Mouse (Mus musculus): ENCODE data around the gene Lrguk.

DNA sequence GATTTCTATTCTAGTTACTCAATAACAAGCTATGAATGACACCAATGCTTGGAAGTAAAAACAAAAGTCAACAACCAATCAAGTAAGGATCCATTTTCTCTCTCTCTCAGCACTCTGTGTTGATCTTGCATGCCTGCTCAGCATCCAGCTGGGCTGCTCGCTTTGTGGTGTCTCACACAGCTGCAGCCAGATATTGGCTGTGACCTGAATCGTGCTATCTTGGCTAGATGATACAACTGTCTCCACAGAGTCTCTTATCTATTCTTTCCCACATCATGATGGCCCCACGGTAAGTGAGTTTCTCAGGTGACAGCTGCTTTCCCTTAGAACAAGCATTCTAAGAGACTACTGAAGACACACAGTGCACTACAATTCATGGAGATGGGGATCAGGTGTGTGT lies 152.7 kb downstream of the Lrguk start:
- TF ChIP-seq POLR2A (IDR thresholded peaks at IDR 0.05; ENCODE audit: borderline replicate concordance, insufficient read depth, low read length) (no peak), CTCF (IDR thresholded peaks at IDR 0.05; ENCODE audit: borderline replicate concordance, insufficient read depth, low read depth, low read length) (no peak)
